Mouse (Mus musculus) forebrain, embryonic 14.5 days (tissue): ENCODE results near the gene Aida. TPM values are rescaled to one million over a fixed set of nuclear protein-coding genes. Genes with fewer than 3 reads are reported as not detected.
A peak's percentile ranks its signal among the peaks of the same experiment; 100 is the strongest.
"Not testable (repeated sequence)": the region's sequence is repeated elsewhere in the genome, so short reads cannot be mapped to it uniquely, and the experiment has no call there.

Source experiments
- ATAC-seq: fragments of 200-750 bp; cut with Nextera tagmentation; 2 replicates; pipeline ENCODE4 v1.8.0; 2017; ENCODE audit warnings: mild to moderate bottlenecking, moderate library complexity
- DNase-seq: peaks from one replicate; pipeline ENCODE4 v3.0.0-alpha.2; 2015; ENCODE audit warnings: low spot score
- H3K27ac ChIP-seq: fragments of 300-500 bp; sonication (generic); 2 replicates; pipeline ENCODE4 v1.5.1; 2014; ENCODE audit warnings: low read depth, mild to moderate bottlenecking, control low read depth, low read length, moderate library complexity
- H3K27me3 ChIP-seq: fragments of 300-500 bp; sonication (generic); replicated peaks from 2 replicates; pipeline ENCODE4 v1.6.1; 2014; ENCODE audit warnings: low read length, control low read depth, mixed read lengths; ENCODE audit not compliant: control insufficient read depth, insufficient read depth
- H3K36me3 ChIP-seq: fragments of 300-500 bp; sonication (generic); 2 replicates; pipeline ENCODE4 v1.6.1; 2014; ENCODE audit warnings: low read length, control low read depth; ENCODE audit not compliant: control insufficient read depth, insufficient read depth
- H3K4me1 ChIP-seq: fragments of 300-500 bp; sonication (generic); 2 replicates; pipeline ENCODE4 v1.6.1; 2014; ENCODE audit warnings: antibody characterized with exemption, low read length, control low read depth; ENCODE audit not compliant: control insufficient read depth, insufficient read depth
- H3K4me2 ChIP-seq: fragments of 300-500 bp; sonication (generic); 2 replicates; pipeline ENCODE4 v1.6.1; 2014; ENCODE audit warnings: mild to moderate bottlenecking, control low read depth, low read length
- H3K4me3 ChIP-seq: fragments of 300-500 bp; sonication (generic); 2 replicates; pipeline ENCODE4 v1.5.1; 2014; ENCODE audit warnings: low read depth, low read length, control low read depth
- H3K9ac ChIP-seq: fragments of 300-500 bp; sonication (generic); 2 replicates; pipeline ENCODE4 v1.6.1; 2014; ENCODE audit warnings: mild to moderate bottlenecking, low read length, control low read depth, moderate library complexity
- H3K9me3 ChIP-seq: fragments of 300-500 bp; sonication (generic); replicated peaks from 2 replicates; pipeline ENCODE4 v1.6.1; 2016; ENCODE audit warnings: low read length, control low read depth, mixed read lengths; ENCODE audit not compliant: control insufficient read depth
- WGBS: fragments of 180-500 bp; shearing (Covaris S2); extraction: QIAGEN DNeasy Blood & Tissue Kit; methylation state at CpG from one replicate; pipeline ENCODE4 v1.1.7; 2014; 5-methylcytosine and 5-hydroxymethylcytosine counted together
- polyA plus RNA-seq: library from polyadenylated mRNA; unstranded; fragments of >200 nt; fragmentation: Nextera tagmentation; extraction: Ambion mirVana; gene quantifications from 2 replicates; pipeline ENCODE4 v1.2.1, GENCODE M21; 2014

The Aida gene
- polyA plus RNA-seq, 1 experiment from 2014 or later, result 40.0 TPM

GRCm38 (mm10) chr1:183299161-183299560 lies 2.8 kb downstream of the Aida start:
- no peak overlapping the region for H3K27ac ChIP-seq
- no peak overlapping the region for H3K4me2 ChIP-seq
- WGBS, result 86% methylated on average over 6 of the region's 6 CpGs
- no peaks in the 10 kb centered on the region for H3K4me1 ChIP-seq
- no peaks in the 10 kb centered on the region for H3K27me3 ChIP-seq
- H3K4me3 ChIP-seq, result no peak overlapping the region
- H3K9ac ChIP-seq, result no peak overlapping the region
- H3K36me3 ChIP-seq, result no peaks in the 10 kb centered on the region
- no peak for ATAC-seq
- H3K9me3 ChIP-seq, result no peaks in the 10 kb centered on the region
- peak; percentile 88 for DNase-seq

- DNase-seq (no peak), ATAC-seq (no peak)
- Histone ChIP-seq H3K4me2 (no peak overlapping the region), H3K4me1 (no peaks in the 10 kb centered on the region), H3K27me3 (no peaks in the 10 kb centered on the region), H3K27ac (no peak overlapping the region), H3K4me3 (no peak overlapping the region), H3K36me3 (peaks cover 15% of the 10 kb centered on the region), H3K9me3 (no peaks in the 10 kb centered on the region), H3K9ac (no peak overlapping the region)
- 84% methylated on average over 3 of the region's 3 CpGs for WGBS
Measured at GRCm38 (mm10) chr1:183307555-183307954, 11.2 kb downstream of the Aida start.

DNA sequence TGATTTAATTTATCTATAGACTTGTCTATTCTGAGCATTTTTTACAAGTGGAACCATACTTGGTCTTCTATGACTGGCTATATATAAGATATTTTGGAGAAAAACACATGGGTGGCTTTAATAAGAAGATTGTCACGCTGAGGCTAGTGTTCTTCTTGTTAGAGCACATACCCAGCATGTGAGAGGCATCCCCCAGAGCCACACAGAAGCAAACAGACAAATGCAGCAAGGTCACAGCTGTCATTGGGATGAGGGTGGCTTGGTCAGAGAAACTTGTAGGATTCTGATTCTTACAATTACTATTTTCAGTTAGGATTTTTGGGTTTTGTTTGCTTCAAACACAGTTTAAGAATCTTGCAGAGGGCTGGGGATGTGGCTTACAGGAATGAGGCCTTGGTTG lies 12.1 kb downstream of the Aida start:
- H3K9me3 ChIP-seq, result no peaks in the 10 kb centered on the region
- H3K27ac ChIP-seq, result no peak overlapping the region
- H3K4me3 ChIP-seq, result no peak overlapping the region
- H3K27me3 ChIP-seq, result no peaks in the 10 kb centered on the region
- H3K4me2 ChIP-seq, result no peak overlapping the region
- 95% methylated on average over 1 of the region's 1 CpGs for WGBS
- ATAC-seq, result no peak
- DNase-seq, result no peak
- no peaks in the 10 kb centered on the region for H3K4me1 ChIP-seq
- H3K9ac ChIP-seq, result no peak overlapping the region
- H3K36me3 ChIP-seq, result peaks cover 23% of the 10 kb centered on the region

DNA sequence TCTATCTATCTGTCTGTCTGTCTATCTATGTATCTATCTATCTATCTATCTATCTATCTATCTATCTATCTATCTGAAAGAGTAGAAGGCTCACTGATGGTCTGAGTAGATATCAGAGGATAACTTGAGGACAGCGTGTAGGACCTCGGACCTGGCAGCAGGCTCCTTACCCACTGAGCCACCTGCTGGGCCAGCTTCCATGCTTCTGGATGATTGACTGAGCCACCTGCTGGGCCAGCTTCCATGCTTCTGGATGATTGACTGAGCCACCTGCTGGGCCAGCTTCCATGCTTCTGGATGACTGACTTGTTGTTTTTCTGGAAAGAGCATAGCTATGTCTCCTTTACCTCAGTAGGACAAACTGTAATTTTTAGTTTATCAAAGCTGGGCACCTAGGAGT lies 13.2 kb downstream of the Aida start:
- H3K4me1 ChIP-seq, H3K4me2 ChIP-seq, H3K4me3 ChIP-seq, H3K9me3 ChIP-seq, H3K9ac ChIP-seq, DNase-seq, H3K27me3 ChIP-seq, H3K27ac ChIP-seq, ATAC-seq: not testable (repeated sequence)
- peaks cover 32% of the 10 kb centered on the region for H3K36me3 ChIP-seq
- WGBS, result 69% methylated on average over 2 of the region's 2 CpGs

DNA sequence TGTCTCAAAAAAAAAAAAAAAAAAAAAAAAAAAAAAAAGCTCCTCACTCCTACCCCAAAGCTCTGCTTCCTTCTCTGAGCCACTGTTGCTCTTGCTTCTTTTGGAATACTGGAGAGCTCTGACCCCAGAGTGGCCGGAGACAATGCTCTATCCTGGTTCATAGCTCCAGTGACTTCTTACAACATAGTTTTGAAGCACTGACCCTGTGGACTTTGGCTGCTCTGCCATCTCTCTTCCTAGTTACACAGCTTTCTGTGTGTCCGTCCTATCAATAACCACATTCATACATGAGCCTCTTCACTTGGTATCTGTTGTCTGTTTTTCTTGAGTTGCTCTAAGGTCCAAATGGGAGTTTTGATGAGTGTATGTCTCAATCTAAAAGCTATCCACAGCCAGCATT lies 15.7 kb downstream of the Aida start:
- 99% methylated on average over 2 of the region's 2 CpGs for WGBS
- H3K36me3 ChIP-seq, result peaks cover 47% of the 10 kb centered on the region
- H3K27me3 ChIP-seq, result no peaks in the 10 kb centered on the region
- ATAC-seq (no peak), DNase-seq (no peak)
- no peak overlapping the region for H3K4me3 ChIP-seq
- H3K27ac ChIP-seq, result no peak overlapping the region
- no peaks in the 10 kb centered on the region for H3K4me1 ChIP-seq
- H3K9me3 ChIP-seq, result no peaks in the 10 kb centered on the region
- no peak overlapping the region for H3K4me2 ChIP-seq
- H3K9ac ChIP-seq, result no peak overlapping the region

- Histone ChIP-seq H3K9ac (no peak overlapping the region), H3K4me1 (no peaks in the 10 kb centered on the region), H3K4me2 (no peak overlapping the region), H3K36me3 (peaks cover 65% of the 10 kb centered on the region), H3K27ac (no peak overlapping the region), H3K9me3 (no peaks in the 10 kb centered on the region), H3K4me3 (no peak overlapping the region), H3K27me3 (no peaks in the 10 kb centered on the region)
- DNase-seq (no peak), ATAC-seq (no peak)
- WGBS, result 83% methylated on average over 2 of the region's 2 CpGs
Measured at GRCm38 (mm10) chr1:183315783-183316182, 19.4 kb downstream of the Aida start.

- Histone ChIP-seq H3K4me3 (no peak overlapping the region), H3K9ac (no peak overlapping the region), H3K27ac (no peak overlapping the region), H3K9me3 (no peaks in the 10 kb centered on the region), H3K27me3 (no peaks in the 10 kb centered on the region), H3K4me2 (no peak overlapping the region), H3K36me3 (peaks cover 64% of the 10 kb centered on the region), H3K4me1 (no peaks in the 10 kb centered on the region)
- 83% methylated on average over 3 of the region's 3 CpGs for WGBS
- no peak for DNase-seq
- no peak for ATAC-seq
Measured at GRCm38 (mm10) chr1:183320708-183321107, 24.3 kb downstream of the Aida start.

DNA sequence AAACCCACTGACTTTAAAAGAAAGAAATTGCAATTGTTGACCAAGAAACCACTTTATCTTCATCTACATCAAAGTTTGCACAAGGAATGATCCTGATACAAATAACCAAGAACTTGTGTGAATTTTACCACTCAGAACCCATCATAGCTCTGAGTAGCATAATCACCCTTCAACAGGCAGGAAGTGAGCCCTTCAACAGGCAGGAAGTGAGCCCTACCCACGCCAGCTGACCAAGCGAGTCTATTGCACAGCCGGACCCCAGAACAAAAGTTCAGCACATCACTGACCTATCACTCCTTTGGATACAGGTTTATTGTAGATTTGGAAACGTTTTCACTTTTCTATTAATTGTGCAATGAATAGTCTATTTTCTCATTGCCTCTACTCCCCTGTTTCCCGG lies 26.1 kb downstream of the Aida start:
- not testable (repeated sequence) for H3K4me2 ChIP-seq, DNase-seq, H3K9ac ChIP-seq, H3K4me3 ChIP-seq, H3K27me3 ChIP-seq, H3K9me3 ChIP-seq, H3K4me1 ChIP-seq, H3K27ac ChIP-seq, ATAC-seq
- peaks cover 71% of the 10 kb centered on the region for H3K36me3 ChIP-seq
- WGBS, result 90% methylated on average over 5 of the region's 5 CpGs

DNA sequence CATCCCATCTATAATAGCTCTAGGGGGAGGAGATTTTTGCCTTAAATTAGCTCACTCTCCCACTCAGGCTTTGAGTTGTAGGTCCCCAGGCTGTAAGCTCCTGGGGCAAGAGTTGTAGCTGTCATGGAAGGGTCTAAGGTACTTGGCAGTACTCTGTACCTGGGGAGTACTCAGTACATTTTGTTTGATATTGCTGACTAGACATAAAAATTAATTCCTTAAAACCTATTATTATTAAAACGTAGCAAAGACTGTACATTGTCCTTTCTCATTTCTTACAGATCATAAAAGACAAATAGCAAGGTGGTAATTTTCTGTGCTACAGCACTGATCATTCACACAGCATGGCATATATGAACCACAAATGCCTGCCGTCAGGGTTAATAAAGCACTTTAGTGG lies 27.5 kb downstream of the Aida start:
- Histone ChIP-seq H3K36me3 (peaks cover 74% of the 10 kb centered on the region), H3K9ac (no peak overlapping the region), H3K27ac (no peak overlapping the region), H3K4me1 (no peaks in the 10 kb centered on the region), H3K4me3 (no peak overlapping the region), H3K4me2 (no peak overlapping the region), H3K9me3 (no peaks in the 10 kb centered on the region), H3K27me3 (no peaks in the 10 kb centered on the region)
- ATAC-seq, result no peak
- WGBS, result 95% methylated on average over 2 of the region's 2 CpGs
- no peak for DNase-seq
